Mouse (Mus musculus): Measurements from ENCODE around the gene Rnf135.

GRCm38 (mm10) chr11:80142872-80143271 lies 40.8 kb upstream of the Rnf135 start:
- TF ChIP-seq CTCF (IDR thresholded peaks at IDR 0.05; ENCODE audit: borderline replicate concordance, extremely low read depth, insufficient read depth, insufficient read length) = no peak
- no peak for TF ChIP-seq POLR2A (IDR thresholded peaks at IDR 0.05; ENCODE audit: borderline replicate concordance, extremely low read depth, insufficient read depth, insufficient read length, poor library complexity, severe bottlenecking)

Data from brain, embryonic 14.5 days (tissue).